Mouse (Mus musculus) MEL (cell line): ENCODE measurements around the gene Gzmb. TPM values are rescaled to one million over a fixed set of nuclear protein-coding genes. Genes with fewer than 3 reads are reported as not detected.

Experiments used
- DNase-seq: peaks from one replicate; pipeline ENCODE4 v3.0.0; 2011; ENCODE audit warnings: low read depth, low spot score
- H3K27ac ChIP-seq: 2 replicates; pipeline ENCODE4 v1.5.1; 2012; ENCODE audit warnings: low read depth, mild to moderate bottlenecking, control low read depth, low read length, moderate library complexity; ENCODE audit not compliant: control insufficient read depth
- H3K27me3 ChIP-seq, 2 experiments: fragments of 150-350 bp in 1 of 2; sonication (generic) in 1 of 2; 2 replicates each; pipeline ENCODE4 v1.6.1; 2012; ENCODE audit warnings: low read length in 2 of 2, mild to moderate bottlenecking in 2 of 2, improper control_type of control experiment in 1 of 2, moderate library complexity in 1 of 2; ENCODE audit not compliant: insufficient read depth in 2 of 2, control insufficient read depth in 1 of 2
- H3K36me3 ChIP-seq, 2 experiments: 2 replicates each; pipeline ENCODE4 v1.6.1; 2012 to 2014; ENCODE audit warnings: low read length in 2 of 2, improper control_type of control experiment in 1 of 2, inconsistent platforms in 1 of 2, mild to moderate bottlenecking in 1 of 2; ENCODE audit not compliant: insufficient read depth in 2 of 2, control insufficient read depth in 1 of 2
- H3K4me1 ChIP-seq, 2 experiments: fragments of 150-350 bp in 1 of 2; sonication (generic) in 1 of 2; 2 replicates each; pipeline ENCODE4 v1.6.1; 2012; ENCODE audit warnings: low read length in 2 of 2, improper control_type of control experiment in 1 of 2, mild to moderate bottlenecking in 1 of 2; ENCODE audit not compliant: insufficient read depth in 2 of 2, control insufficient read depth in 1 of 2
- H3K4me3 ChIP-seq, 2 experiments: fragments of 150-350 bp in 1 of 2; sonication (generic) in 1 of 2; 2 replicates each; pipeline ENCODE4 v1.5.1; 2012; ENCODE audit warnings: low read depth in 2 of 2, low read length in 2 of 2, mild to moderate bottlenecking in 2 of 2, moderate library complexity in 2 of 2, control low read depth in 1 of 2, improper control_type of control experiment in 1 of 2; ENCODE audit not compliant: control insufficient read depth in 1 of 2, insufficient read depth in 1 of 2
- H3K79me2 ChIP-seq: 2 replicates; pipeline ENCODE4 v1.6.1; 2012; ENCODE audit warnings: mild to moderate bottlenecking, low read length, moderate library complexity; ENCODE audit not compliant: control insufficient read depth, poor library complexity, insufficient read depth
- H3K9ac ChIP-seq: 2 replicates; pipeline ENCODE4 v1.6.1; 2012; ENCODE audit warnings: low read depth, mild to moderate bottlenecking, control low read depth, low read length, moderate library complexity; ENCODE audit not compliant: control insufficient read depth, poor library complexity, severe bottlenecking
- H3K9me3 ChIP-seq: fragments of 150-350 bp; sonication (generic); replicated peaks from 2 replicates; pipeline ENCODE4 v1.6.1; 2012; ENCODE audit warnings: mild to moderate bottlenecking, low read length, improper control_type of control experiment, moderate library complexity; ENCODE audit not compliant: insufficient read depth
- BHLHE40 ChIP-seq: IDR thresholded peaks from 2 replicates; pipeline ENCODE4 v1.6.1; 2012; ENCODE audit warnings: low read depth, mild to moderate bottlenecking, inconsistent platforms, low read length, improper control_type of control experiment, borderline replicate concordance
- EP300 ChIP-seq, 2 experiments: IDR thresholded peaks; 2 replicates each; pipeline ENCODE4 v1.6.1; 2011; ENCODE audit warnings: improper control_type of control experiment in 2 of 2, low read length in 2 of 2, low read depth in 1 of 2, mild to moderate bottlenecking in 1 of 2
- GATA1 ChIP-seq: IDR thresholded peaks from 2 replicates; pipeline ENCODE4 v1.6.1; 2011; ENCODE audit warnings: low read depth, low read length, improper control_type of control experiment
- HCFC1 ChIP-seq: IDR thresholded peaks from 2 replicates; pipeline ENCODE4 v1.6.1; 2012; ENCODE audit warnings: low read depth, mild to moderate bottlenecking, inconsistent platforms, low read length, improper control_type of control experiment, moderate library complexity
- JUND ChIP-seq: IDR thresholded peaks from 2 replicates; pipeline ENCODE4 v1.6.1; 2011; ENCODE audit warnings: low read depth, mild to moderate bottlenecking, improper control_type of control experiment, low read length
- MAFK ChIP-seq: IDR thresholded peaks from 2 replicates; pipeline ENCODE4 v1.6.1; 2011; ENCODE audit warnings: low read depth, mild to moderate bottlenecking, low read length, improper control_type of control experiment, borderline replicate concordance
- MAX ChIP-seq: IDR thresholded peaks from 2 replicates; pipeline ENCODE4 v1.6.1; 2011; ENCODE audit warnings: low read length, improper control_type of control experiment
- MAZ ChIP-seq: IDR thresholded peaks from 2 replicates; pipeline ENCODE4 v1.6.1; 2012; ENCODE audit warnings: low read depth, mild to moderate bottlenecking, inconsistent platforms, low read length, improper control_type of control experiment
- MYB ChIP-seq: IDR thresholded peaks from 2 replicates; pipeline ENCODE4 v1.6.1; 2011; ENCODE audit warnings: mild to moderate bottlenecking, low read depth, low read length, improper control_type of control experiment
- MYC ChIP-seq: IDR thresholded peaks from 2 replicates; pipeline ENCODE4 v1.6.1; 2011; ENCODE audit warnings: low read depth, mild to moderate bottlenecking, low read length, improper control_type of control experiment, moderate library complexity
- NELFE ChIP-seq: IDR thresholded peaks from 2 replicates; pipeline ENCODE4 v1.6.1; 2011; ENCODE audit warnings: low read depth, low read length, improper control_type of control experiment
- POLR2AphosphoS5 ChIP-seq: IDR thresholded peaks from 2 replicates; pipeline ENCODE4 v1.6.1; 2012; ENCODE audit warnings: low read depth, borderline replicate concordance, mild to moderate bottlenecking, inconsistent platforms, low read length, moderate library complexity, mixed read lengths
- RAD21 ChIP-seq: IDR thresholded peaks from 2 replicates; pipeline ENCODE4 v1.6.1; 2011; ENCODE audit warnings: mild to moderate bottlenecking, low read depth, low read length, improper control_type of control experiment
- RCOR1 ChIP-seq: IDR thresholded peaks from 2 replicates; pipeline ENCODE4 v1.6.1; 2012; ENCODE audit warnings: low read depth, mild to moderate bottlenecking, inconsistent platforms, low read length, improper control_type of control experiment
- SIN3A ChIP-seq: IDR thresholded peaks from 2 replicates; pipeline ENCODE4 v1.6.1; 2012; ENCODE audit warnings: low read length, improper control_type of control experiment, inconsistent platforms
- TAL1 ChIP-seq: IDR thresholded peaks from 2 replicates; pipeline ENCODE4 v1.6.1; 2012; ENCODE audit warnings: mild to moderate bottlenecking, inconsistent platforms, low read length, moderate library complexity, mixed read lengths
- TBP ChIP-seq: IDR thresholded peaks from 2 replicates; pipeline ENCODE4 v1.8.0; 2011; ENCODE audit warnings: low read depth, low read length, improper control_type of control experiment
- TCF12 ChIP-seq: IDR thresholded peaks from 2 replicates; pipeline ENCODE4 v1.6.1; 2014; ENCODE audit warnings: low read depth, mild to moderate bottlenecking, inconsistent platforms, low read length, improper control_type of control experiment, moderate library complexity
- UBTF ChIP-seq: IDR thresholded peaks from 2 replicates; pipeline ENCODE4 v1.6.1; 2012; ENCODE audit warnings: low read depth, mild to moderate bottlenecking, inconsistent platforms, low read length, improper control_type of control experiment, moderate library complexity, borderline replicate concordance; ENCODE audit not compliant: insufficient read depth
- USF2 ChIP-seq, 2 experiments: IDR thresholded peaks; 2 replicates each; pipeline ENCODE4 v1.6.1; 2011 to 2012; ENCODE audit warnings: improper control_type of control experiment in 2 of 2, low read length in 2 of 2, borderline replicate concordance in 1 of 2, inconsistent platforms in 1 of 2, low read depth in 1 of 2, mild to moderate bottlenecking in 1 of 2; ENCODE audit not compliant: insufficient read depth in 1 of 2
- ZC3H11A ChIP-seq: IDR thresholded peaks from 2 replicates; pipeline ENCODE4 v1.6.1; 2012; ENCODE audit warnings: low read depth, mild to moderate bottlenecking, inconsistent platforms, low read length, improper control_type of control experiment
- ZKSCAN1 ChIP-seq: IDR thresholded peaks from 2 replicates; pipeline ENCODE4 v1.6.1; 2012; ENCODE audit warnings: low read depth, mild to moderate bottlenecking, inconsistent platforms, low read length, improper control_type of control experiment, moderate library complexity
- polyA plus RNA-seq, 2 experiments: library from polyadenylated mRNA; stranded (reverse) in 1 of 2; unstranded in 1 of 2; fragments of >175 nt in 1 of 2; fragments of >200 nt in 1 of 2; gene quantifications; 2 replicates each; pipeline versions ENCODE4 v1.2.1 to v1.2.4; 2012; ENCODE audit warnings: low replicate concordance in 2 of 2, low read depth in 1 of 2; ENCODE audit not compliant: insufficient read length in 2 of 2, insufficient read depth in 1 of 2, missing spikeins in 1 of 2
- total RNA-seq: library from RNA; depleted of rRNA; stranded (reverse); fragments of 300-350 nt; gene quantifications from 2 replicates; pipeline ENCODE4 v1.2.3, GENCODE M21; 2012; rRNA removed

Gzmb gene
- total and polyA plus RNA-seq, 3 experiments = 0.64 to 1.4 TPM; not detected in 1

- no peak within 1 kb of the TSS for H3K9ac ChIP-seq
- no peaks in the 10 kb centered on the region for H3K36me3 ChIP-seq
- H3K27ac ChIP-seq = no peak within 1 kb of the TSS
- H3K9me3 ChIP-seq = no peaks in the 10 kb centered on the region
- H3K27me3 ChIP-seq = peaks cover 5 to 12% of the 10 kb centered on the region in 2 experiments
- no peak for DNase-seq
- H3K4me1 ChIP-seq = no peaks in the 10 kb centered on the region
- no peak for TF ChIP-seq UBTF
- no peak for TF ChIP-seq HCFC1
- TF ChIP-seq MYB = no peak
- TF ChIP-seq EP300 (IDR thresholded peaks at IDR 0.05; ENCODE audit: low read depth in 1 of 2, low read length in 2 of 2) = no peak
- no peak for TF ChIP-seq GATA1
- TF ChIP-seq MAZ = no peak
- no peak for TF ChIP-seq MAX
- TF ChIP-seq BHLHE40 = no peak
- no peak for TF ChIP-seq SIN3A
- H3K79me2 ChIP-seq = no peaks in the 10 kb centered on the region
- no peak within 1 kb of the TSS for H3K4me3 ChIP-seq
Observed at GRCm38 (mm10) chr14:56234556-56234955, 27.5 kb downstream of the Gzmb start, which contains the start of gene Gzmc. Gene Gzmc, minus strand, starts transcription at chr14:56234656.

GRCm38 (mm10) chr14:56211317-56211716 is 50.7 kb downstream of the Gzmb start, which contains the start of gene Gzmf:
Gene Gzmf, minus strand, starts transcription at chr14:56211417.
- H3K4me3 ChIP-seq = no peak within 1 kb of the TSS
- H3K36me3 ChIP-seq = no peaks in the 10 kb centered on the region
- no peaks in the 10 kb centered on the region for H3K4me1 ChIP-seq
- no peaks in the 10 kb centered on the region for H3K79me2 ChIP-seq
- no peaks in the 10 kb centered on the region for H3K9me3 ChIP-seq
- DNase-seq = no peak
- H3K27ac ChIP-seq = no peak within 1 kb of the TSS
- no peak within 1 kb of the TSS for H3K9ac ChIP-seq
- H3K27me3 ChIP-seq = peaks cover 0 to 3% of the 10 kb centered on the region in 2 experiments; a peak in 2 of 4 replicates
- TF ChIP-seq MYC (no peak), NELFE (no peak), RAD21 (no peak), TAL1 (no peak), ZKSCAN1 (no peak), JUND (no peak), ZC3H11A (no peak), TCF12 (no peak), MAFK (no peak), BHLHE40 (no peak), GATA1 (no peak), UBTF (no peak), MYB (no peak), USF2 (IDR thresholded peaks at IDR 0.05; ENCODE audit: borderline replicate concordance in 1 of 2, insufficient read depth in 1 of 2, low read depth in 1 of 2, low read length in 2 of 2) (no peak), RCOR1 (no peak), TBP (no peak), POLR2AphosphoS5 (no peak)

Other genes starting within 250 kb of the Gzmb start
- gene Mcpt1, start 244.3 kb downstream of the Gzmb start, total RNA-seq = not detected in 2 replicates
- gene Mcpt1, start 244.3 kb downstream of the Gzmb start, polyA plus RNA-seq = not detected
- 0.08 TPM in 1 of 2 replicates, not detected in the other for gene Mcpt9, start 231.8 kb downstream of the Gzmb start, total RNA-seq
- gene Mcpt9, start 231.8 kb downstream of the Gzmb start, polyA plus RNA-seq = not detected
- 5.0 and 25.6 TPM in 2 replicates for gene Mcpt2, start 220.2 kb downstream of the Gzmb start, total RNA-seq
- gene Mcpt2, start 220.2 kb downstream of the Gzmb start, polyA plus RNA-seq = 1 to 10 TPM in 1 of 2 experiments, not detected in 1; 1.6 TPM
- gene Mcpt4, start 199.9 kb downstream of the Gzmb start, total RNA-seq = not detected in 2 replicates
- not detected for gene Mcpt4, start 199.9 kb downstream of the Gzmb start, polyA plus RNA-seq
- not detected in 2 replicates for gene Mcpt8, start 177.0 kb downstream of the Gzmb start, total RNA-seq
- not detected for gene Mcpt8, start 177.0 kb downstream of the Gzmb start, polyA plus RNA-seq
- not detected in 2 replicates for gene Ctsg, start 159.7 kb downstream of the Gzmb start, total RNA-seq
- not detected for gene Ctsg, start 159.7 kb downstream of the Gzmb start, polyA plus RNA-seq
- gene Gzme, start 141.6 kb downstream of the Gzmb start, total RNA-seq = not detected in 2 replicates
- not detected for gene Gzme, start 141.6 kb downstream of the Gzmb start, polyA plus RNA-seq
- gene Gzmd, start 129.7 kb downstream of the Gzmb start, total RNA-seq = not detected in 2 replicates
- not detected for gene Gzmd, start 129.7 kb downstream of the Gzmb start, polyA plus RNA-seq
- gene Gzmg, start 102.7 kb downstream of the Gzmb start, total RNA-seq = not detected in 2 replicates
- gene Gzmg, start 102.7 kb downstream of the Gzmb start, polyA plus RNA-seq = not detected
- gene Gzmn, start 87.7 kb downstream of the Gzmb start, total RNA-seq = not detected in 2 replicates
- not detected for gene Gzmn, start 87.7 kb downstream of the Gzmb start, polyA plus RNA-seq
- gene Gzmf, start 50.8 kb downstream of the Gzmb start, total RNA-seq = not detected in 2 replicates
- not detected for gene Gzmf, start 50.8 kb downstream of the Gzmb start, polyA plus RNA-seq
- not detected in 2 replicates for gene Gzmc, start 27.6 kb downstream of the Gzmb start, total RNA-seq
- gene Gzmc, start 27.6 kb downstream of the Gzmb start, polyA plus RNA-seq = not detected
- gene Atp12a, start 102.8 kb upstream of the Gzmb start, total RNA-seq = not detected in 2 replicates
- not detected for gene Atp12a, start 102.8 kb upstream of the Gzmb start, polyA plus RNA-seq
- 46.4 and 49.8 TPM in 2 replicates for gene Rnf17, start 140.3 kb upstream of the Gzmb start, total RNA-seq
- 100 to 1,000 TPM in 1 of 2 experiments, 10 to 100 TPM in 1; 37.0 to 183 TPM for gene Rnf17, start 140.3 kb upstream of the Gzmb start, polyA plus RNA-seq